Mouse (Mus musculus) hematopoietic stem cell, adult 5-6 weeks (primary cell): ENCODE data around the gene Rbfox3. TPM values are rescaled to one million over a fixed set of nuclear protein-coding genes. Genes with fewer than 3 reads are reported as not detected.
A peak's percentile ranks its signal among the peaks of the same experiment; 100 is the strongest.

Experiments used
- ATAC-seq, 2 experiments: fragments of 125-278 bp in 1 of 2; replicated peaks in 1 of 2; 2 replicates each; pipeline ENCODE4 v1.8.0; 2016 to 2017; ENCODE audit warnings: inconsistent platforms in 2 of 2, mild to moderate bottlenecking in 2 of 2, moderate number of reproducible peaks in 2 of 2, low read depth in 1 of 2, moderate TSS enrichment in 1 of 2; ENCODE audit not compliant: low FRiP score in 2 of 2, poor library complexity in 2 of 2, severe bottlenecking in 2 of 2, insufficient read depth in 1 of 2, low TSS enrichment in 1 of 2
- total RNA-seq: library from RNA; stranded (forward); fragments of 172-1452, 232-1000 nt; gene quantifications from 2 replicates; pipeline ENCODE4 v1.2.3, GENCODE M21; 2017

Gene Rbfox3
- total RNA-seq, 1 experiment from 2014 or later: not detected

GRCm38 (mm10) chr11:118507095-118507494, 404.3 kb downstream of the Rbfox3 start:
- no peak for ATAC-seq

- ATAC-seq: no peak
Observed at GRCm38 (mm10) chr11:118504180-118504454, 407.3 kb downstream of the Rbfox3 start.

- no peak for ATAC-seq
Observed at GRCm38 (mm10) chr11:118503418-118504179, 407.8 kb downstream of the Rbfox3 start.

- no peak for ATAC-seq
Observed at GRCm38 (mm10) chr11:118502990-118503389, 408.4 kb downstream of the Rbfox3 start.

GRCm38 (mm10) chr11:118496066-118496689, 415.2 kb downstream of the Rbfox3 start:
- ATAC-seq: no peak

- no peak for ATAC-seq
Observed at GRCm38 (mm10) chr11:118495065-118495464, 416.3 kb downstream of the Rbfox3 start.

GRCm38 (mm10) chr11:118494001-118494737, 417.2 kb downstream of the Rbfox3 start:
- no peak for ATAC-seq

GRCm38 (mm10) chr11:118493458-118493857, 417.9 kb downstream of the Rbfox3 start:
- no peak for ATAC-seq

GRCm38 (mm10) chr11:118491230-118491629, 420.2 kb downstream of the Rbfox3 start:
- ATAC-seq: no peak

- peak; percentile 52 to 78; a peak in 3 of 4 replicates for ATAC-seq
Observed at GRCm38 (mm10) chr11:118490566-118491218, 420.7 kb downstream of the Rbfox3 start.

- no peak for ATAC-seq
Observed at GRCm38 (mm10) chr11:118488907-118489270, 422.5 kb downstream of the Rbfox3 start.

- ATAC-seq: no peak
Observed at GRCm38 (mm10) chr11:118488191-118488906, 423.0 kb downstream of the Rbfox3 start.

- no peak for ATAC-seq
Observed at GRCm38 (mm10) chr11:118486881-118487772, 424.3 kb downstream of the Rbfox3 start.

- ATAC-seq: no peak
Observed at GRCm38 (mm10) chr11:118486281-118486680, 425.1 kb downstream of the Rbfox3 start.

- no peak for ATAC-seq
Observed at GRCm38 (mm10) chr11:118485780-118486179, 425.6 kb downstream of the Rbfox3 start.

GRCm38 (mm10) chr11:118485338-118485737, 426.1 kb downstream of the Rbfox3 start:
- ATAC-seq: no peak
